In genomic region chr12:80734526-80735470, GRCm38 (mm10) we compare ENCODE assay signal across 28 mouse cellular contexts. TPM values are rescaled to one million over a fixed set of nuclear protein-coding genes. Genes with fewer than 3 reads are reported as not detected.
DNase-seq lines count a peak whose midpoint lies in the region; ATAC-seq and TF ChIP-seq lines count a peak whose summit lies in the region.
"Had no signal": no experiment of that assay in that cellular context is flagged by ENCODE, and none has a peak within 500 bp of the region (broad histone marks: within the 10 kb centered on the region; RNA-seq: fewer than 3 reads in every experiment).

No protein-coding gene starts in this region.

- 54% methylated on average over 13 of the region's 13 CpGs for WGBS in hindbrain, embryonic 15.5 days
- 60% methylated on average over 13 of the region's 13 CpGs for WGBS in hindbrain, embryonic 16.5 days
- WGBS in midbrain, embryonic 10.5 days, result 67% methylated on average over 13 of the region's 13 CpGs
- 58% methylated on average over 13 of the region's 13 CpGs for WGBS in midbrain, embryonic 13.5 days

- H3K4me3 ChIP-seq in hindbrain, embryonic 15.5 days, result no peak overlapping the region
- no peak overlapping the region for H3K4me3 ChIP-seq in hindbrain, embryonic 16.5 days (ENCODE audit: low read length)
- H3K4me3 ChIP-seq in midbrain, embryonic 10.5 days, result no peak overlapping the region
- no peak overlapping the region for H3K4me3 ChIP-seq in midbrain, embryonic 13.5 days (replicated peaks)
- peak overlapping the region; percentile 24 to 31 for H3K4me3 ChIP-seq in MEL (ENCODE audit: control insufficient read depth in 1 of 2, insufficient read depth in 1 of 2, low read depth in 2 of 2, low read length in 2 of 2)
- H3K4me3 ChIP-seq: embryonic facial prominence, embryonic 13.5 days; erythroblast, embryonic 14.5 days; forebrain, embryonic 15.5 days; heart, embryonic 12.5 days; stomach, embryonic 15.5 days had no signal

- no peaks in the 10 kb centered on the region for H3K27me3 ChIP-seq in hindbrain, embryonic 15.5 days
- no peaks in the 10 kb centered on the region for H3K27me3 ChIP-seq in hindbrain, embryonic 16.5 days (replicated peaks; ENCODE audit: control insufficient read depth, insufficient read depth, low read length)
- H3K27me3 ChIP-seq in midbrain, embryonic 10.5 days (ENCODE audit: low read depth, poor library complexity, severe bottlenecking), result peaks cover 7% of the 10 kb centered on the region; the same call in 1 of the 2 replicates
- H3K27me3 ChIP-seq in midbrain, embryonic 13.5 days, result no peaks in the 10 kb centered on the region
- H3K27me3 ChIP-seq in MEL (ENCODE audit: control insufficient read depth in 1 of 2, insufficient read depth in 2 of 2, low read length in 2 of 2), result no peaks in the 10 kb centered on the region
- H3K27me3 ChIP-seq: forebrain, embryonic 15.5 days; stomach, embryonic 15.5 days had no signal

- no peaks in the 10 kb centered on the region for H3K36me3 ChIP-seq in hindbrain, embryonic 15.5 days
- H3K36me3 ChIP-seq in hindbrain, embryonic 16.5 days (ENCODE audit: control insufficient read depth, insufficient read depth, low read length), result no peaks in the 10 kb centered on the region
- H3K36me3 ChIP-seq in midbrain, embryonic 10.5 days, result no peaks in the 10 kb centered on the region
- no peaks in the 10 kb centered on the region for H3K36me3 ChIP-seq in midbrain, embryonic 13.5 days
- peaks cover 0 to 25% of the 10 kb centered on the region in 2 experiments; a peak in 2 of 4 replicates for H3K36me3 ChIP-seq in MEL (ENCODE audit: control insufficient read depth in 1 of 2, insufficient read depth in 2 of 2, low read length in 2 of 2)
- H3K36me3 ChIP-seq: embryonic facial prominence, embryonic 13.5 days; forebrain, embryonic 15.5 days; heart, embryonic 12.5 days; stomach, embryonic 15.5 days had no signal

- no peak overlapping the region for H3K9ac ChIP-seq in hindbrain, embryonic 15.5 days
- H3K9ac ChIP-seq in hindbrain, embryonic 16.5 days (ENCODE audit: low read depth, low read length), result no peak overlapping the region
- H3K9ac ChIP-seq in midbrain, embryonic 13.5 days (replicated peaks), result no peak overlapping the region
- peak overlapping the region; percentile 10; the same call in 1 of the 2 replicates for H3K9ac ChIP-seq in MEL (ENCODE audit: control insufficient read depth, low read depth, low read length, poor library complexity, severe bottlenecking)
- H3K9ac ChIP-seq: embryonic facial prominence, embryonic 13.5 days; heart, embryonic 12.5 days; hindbrain, embryonic 14.5 days; lung, embryonic 14.5 days; stomach, embryonic 15.5 days had no signal

- TF ChIP-seq RAD21 in MEL (IDR thresholded peaks at IDR 0.05; ENCODE audit: low read depth, low read length), result no peak

- H3K4me1 ChIP-seq in hindbrain, embryonic 15.5 days (replicated peaks), result peaks cover 22% of the 10 kb centered on the region
- H3K4me1 ChIP-seq in hindbrain, embryonic 16.5 days (ENCODE audit: control insufficient read depth, insufficient read depth, low read depth, low read length), result peaks cover 19% of the 10 kb centered on the region
- peaks cover 36% of the 10 kb centered on the region for H3K4me1 ChIP-seq in midbrain, embryonic 10.5 days
- peaks cover 22% of the 10 kb centered on the region for H3K4me1 ChIP-seq in midbrain, embryonic 13.5 days (replicated peaks)
- H3K4me1 ChIP-seq in MEL (ENCODE audit: control insufficient read depth in 1 of 2, insufficient read depth in 2 of 2, low read length in 2 of 2), result peaks cover 23 to 47% of the 10 kb centered on the region in 2 experiments
- H3K4me1 ChIP-seq: heart, embryonic 12.5 days had no signal

- no peak for TF ChIP-seq POLR2A in MEL (IDR thresholded peaks at IDR 0.05; ENCODE audit: control insufficient read depth in 1 of 2, insufficient read depth in 1 of 2, low read depth in 1 of 2, low read length in 2 of 2, poor library complexity in 1 of 2)

- no peaks in the 10 kb centered on the region for H3K9me3 ChIP-seq in hindbrain, embryonic 15.5 days
- no peaks in the 10 kb centered on the region for H3K9me3 ChIP-seq in hindbrain, embryonic 16.5 days (ENCODE audit: control insufficient read depth, low read length)
- no peaks in the 10 kb centered on the region for H3K9me3 ChIP-seq in midbrain, embryonic 10.5 days (replicated peaks)
- no peaks in the 10 kb centered on the region for H3K9me3 ChIP-seq in midbrain, embryonic 13.5 days
- no peaks in the 10 kb centered on the region for H3K9me3 ChIP-seq in MEL (replicated peaks; ENCODE audit: insufficient read depth, low read length)
- H3K9me3 ChIP-seq: embryonic facial prominence, embryonic 13.5 days; forebrain, embryonic 15.5 days; heart, embryonic 12.5 days; stomach, embryonic 15.5 days had no signal

- TF ChIP-seq CTCF in MEL (IDR thresholded peaks at IDR 0.05 in 2 of 3, conservative IDR thresholded peaks at IDR 0.05 in 1 of 3; ENCODE audit: control insufficient read depth in 1 of 3, insufficient read depth in 1 of 3, low read depth in 2 of 3, low read length in 3 of 3, poor library complexity in 1 of 3, severe bottlenecking in 1 of 3), result no peak

- no peaks in the 10 kb centered on the region for H3K79me2 ChIP-seq in MEL (ENCODE audit: control insufficient read depth, insufficient read depth, low read length, poor library complexity)

- peak; percentile 58 to 61 for TF ChIP-seq EP300 in MEL (IDR thresholded peaks at IDR 0.05; ENCODE audit: low read depth in 1 of 2, low read length in 2 of 2)

- DNase-seq in midbrain, embryonic 10.5 days (ENCODE audit: low spot score), result no peak
- peak; percentile 56 for DNase-seq in MEL (ENCODE audit: low read depth, low spot score)
- DNase-seq in thymus, postnatal 14 days, result peak; percentile 66
- DNase-seq in kidney, postnatal 25 days, result no peak
- DNase-seq: adrenal gland, postnatal 36 days; cerebellum, adult 11-12 months; gastrocnemius, postnatal 14 days; heart, adult 11 months; heart, postnatal 10 days; kidney, postnatal 4 days; lung, embryonic 14.5 days had no signal

- peak overlapping the region; percentile 78; the same call in 1 of the 2 replicates for H3K27ac ChIP-seq in hindbrain, embryonic 15.5 days (replicated peaks)
- no peak overlapping the region for H3K27ac ChIP-seq in hindbrain, embryonic 16.5 days (ENCODE audit: low read depth, low read length)
- H3K27ac ChIP-seq in midbrain, embryonic 10.5 days (replicated peaks), result peak overlapping the region; percentile 83
- no peak overlapping the region for H3K27ac ChIP-seq in midbrain, embryonic 13.5 days
- peak overlapping the region; percentile 55 for H3K27ac ChIP-seq in MEL (ENCODE audit: control insufficient read depth, low read depth, low read length)
- H3K27ac ChIP-seq: embryonic facial prominence, embryonic 13.5 days; stomach, embryonic 15.5 days had no signal

- ATAC-seq in hindbrain, embryonic 15.5 days (ENCODE audit: low FRiP score, low read depth), result no peak
- no peak for ATAC-seq in hindbrain, embryonic 16.5 days
- no peak for ATAC-seq in midbrain, embryonic 13.5 days
- no peak for ATAC-seq in megakaryocyte-erythroid progenitor cell, adult 5-6 weeks (replicated peaks; ENCODE audit: low FRiP score, low TSS enrichment, poor library complexity, severe bottlenecking)
- ATAC-seq: forebrain, embryonic 15.5 days; intestine, embryonic 16.5 days had no signal

- no peak overlapping the region for H3K4me2 ChIP-seq in hindbrain, embryonic 15.5 days
- H3K4me2 ChIP-seq in hindbrain, embryonic 16.5 days (ENCODE audit: low read length), result no peak overlapping the region
- H3K4me2 ChIP-seq in midbrain, embryonic 13.5 days (replicated peaks), result no peak overlapping the region
- H3K4me2 ChIP-seq: embryonic facial prominence, embryonic 13.5 days; forebrain, embryonic 15.5 days; heart, embryonic 12.5 days; hindbrain, embryonic 14.5 days; lung, embryonic 14.5 days; stomach, embryonic 15.5 days had no signal

TF ChIP-seq in MEL, 35 proteins besides CTCF, POLR2A, EP300 and RAD21 (continues in another document):
- TF ChIP-seq MAX (IDR thresholded peaks at IDR 0.05; ENCODE audit: low read length), result no peak

RNA-seq across cellular contexts. Expression of gene Ccdc177, which starts 25.7 kb away (rescaled TPM):
- 4.0 and 4.4 TPM in 2 replicates for polyA plus RNA-seq in hindbrain, embryonic 15.5 days (2015; fragmentation: Nextera tagmentation; extraction: Ambion mirVana)
- polyA plus RNA-seq in hindbrain, embryonic 16.5 days (2015; fragmentation: Nextera tagmentation; extraction: Ambion mirVana), result 2.0 and 2.3 TPM in 2 replicates
- 2.0 and 2.2 TPM in 2 replicates for polyA plus RNA-seq in midbrain, embryonic 10.5 days (2016; fragmentation: Nextera tagmentation; extraction: Ambion mirVana)
- polyA plus RNA-seq in midbrain, embryonic 13.5 days (2015; fragmentation: Nextera tagmentation; extraction: Ambion mirVana), result 5.5 and 6.6 TPM in 2 replicates
- not detected in 2 replicates for total RNA-seq in MEL (2012; rRNA removed)
- polyA plus RNA-seq in MEL (2012; ENCODE audit: insufficient read depth in 1 of 2, insufficient read length in 2 of 2, low read depth in 1 of 2, low replicate concordance in 2 of 2, missing spikeins in 1 of 2), result not detected
- not detected in 2 replicates for total RNA-seq in megakaryocyte-erythroid progenitor cell, adult 5-6 weeks (2014; fragmentation: Nextera tagmentation)
- total RNA-seq in megakaryocyte-erythroid progenitor cell, adult 5-6 weeks (2017), result not detected in 2 replicates
- total RNA-seq: adrenal gland, postnatal 36 days; liver, adult 2 months; megakaryocyte, adult 5-6 weeks; monocyte, adult 5-6 weeks; neutrophil, adult 5-6 weeks had no signal
- polyA plus RNA-seq: C2C12; erythroblast, embryonic 14.5 days; liver, adult 2 months had no signal

RNA-seq across cellular contexts. Expression of gene Plekhd1, which starts 42.4 kb away (rescaled TPM):
- 6.4 and 6.5 TPM in 2 replicates for polyA plus RNA-seq in hindbrain, embryonic 15.5 days (2015; fragmentation: Nextera tagmentation; extraction: Ambion mirVana)
- 6.8 and 7.0 TPM in 2 replicates for polyA plus RNA-seq in hindbrain, embryonic 16.5 days (2015; fragmentation: Nextera tagmentation; extraction: Ambion mirVana)
- 0.83 and 2.4 TPM in 2 replicates for polyA plus RNA-seq in midbrain, embryonic 10.5 days (2016; fragmentation: Nextera tagmentation; extraction: Ambion mirVana)
- 3.6 and 4.0 TPM in 2 replicates for polyA plus RNA-seq in midbrain, embryonic 13.5 days (2015; fragmentation: Nextera tagmentation; extraction: Ambion mirVana)
- total RNA-seq in MEL (2012; rRNA removed), result not detected in 2 replicates
- under 1 TPM in 1 of 2 experiments, not detected in 1; 0.04 TPM for polyA plus RNA-seq in MEL (2012; ENCODE audit: insufficient read depth in 1 of 2, insufficient read length in 2 of 2, low read depth in 1 of 2, low replicate concordance in 2 of 2, missing spikeins in 1 of 2)
- total RNA-seq in megakaryocyte-erythroid progenitor cell, adult 5-6 weeks (2014; fragmentation: Nextera tagmentation), result 0.45 TPM in 1 of 2 replicates, not detected in the other
- not detected in 2 replicates for total RNA-seq in megakaryocyte-erythroid progenitor cell, adult 5-6 weeks (2017)
- total RNA-seq: adrenal gland, postnatal 36 days; liver, adult 2 months; megakaryocyte, adult 5-6 weeks; monocyte, adult 5-6 weeks; neutrophil, adult 5-6 weeks had no signal
- polyA plus RNA-seq: limb, embryonic 11.5 days; liver, adult 2 months had no signal

RNA-seq across cellular contexts. Expression of gene Susd6, which starts 55.5 kb away (rescaled TPM):
- polyA plus RNA-seq in hindbrain, embryonic 15.5 days (2015; fragmentation: Nextera tagmentation; extraction: Ambion mirVana), result 12.6 and 13.1 TPM in 2 replicates
- polyA plus RNA-seq in hindbrain, embryonic 16.5 days (2015; fragmentation: Nextera tagmentation; extraction: Ambion mirVana), result 9.9 and 12.1 TPM in 2 replicates
- polyA plus RNA-seq in midbrain, embryonic 10.5 days (2016; fragmentation: Nextera tagmentation; extraction: Ambion mirVana), result 13.9 and 16.6 TPM in 2 replicates
- 13.0 and 14.5 TPM in 2 replicates for polyA plus RNA-seq in midbrain, embryonic 13.5 days (2015; fragmentation: Nextera tagmentation; extraction: Ambion mirVana)
- 12.2 and 13.0 TPM in 2 replicates for total RNA-seq in MEL (2012; rRNA removed)
- 10 to 100 TPM in 1 of 2 experiments, not detected in 1; 22.4 TPM for polyA plus RNA-seq in MEL (2012; ENCODE audit: insufficient read depth in 1 of 2, insufficient read length in 2 of 2, low read depth in 1 of 2, low replicate concordance in 2 of 2, missing spikeins in 1 of 2)
- total RNA-seq in megakaryocyte-erythroid progenitor cell, adult 5-6 weeks (2014; fragmentation: Nextera tagmentation), result 26.0 and 27.0 TPM in 2 replicates
- 17.3 and 26.4 TPM in 2 replicates for total RNA-seq in megakaryocyte-erythroid progenitor cell, adult 5-6 weeks (2017)

Comparison
In these comparisons a context has a peak if more than half of its experiments do, and no peak if none do; other contexts are left out.
1. H3K27ac ChIP-seq: peak in hindbrain, embryonic 15.5 days (single experiment), midbrain, embryonic 10.5 days (single experiment) and MEL (single experiment); none in hindbrain, embryonic 16.5 days (single experiment) and midbrain, embryonic 13.5 days (single experiment).
2. H3K4me3 ChIP-seq: peak in MEL (2 of 2); none in hindbrain, embryonic 15.5 days (single experiment), hindbrain, embryonic 16.5 days (single experiment), midbrain, embryonic 10.5 days (single experiment) and midbrain, embryonic 13.5 days (single experiment).
3. DNase-seq: peak in MEL (single experiment) and thymus, postnatal 14 days (single experiment); none in midbrain, embryonic 10.5 days (single experiment) and kidney, postnatal 25 days (0 of 2).